Mouse (Mus musculus) spleen, postnatal 36 days (tissue): ENCODE data around the gene Kif12.

Experiments used
- DNase-seq, 2 experiments: peaks; one replicate each; pipeline ENCODE4 v3.0.0; 2022; ENCODE audit warnings: low spot score in 2 of 2, mixed read lengths in 1 of 2

Kif12 gene

DNA sequence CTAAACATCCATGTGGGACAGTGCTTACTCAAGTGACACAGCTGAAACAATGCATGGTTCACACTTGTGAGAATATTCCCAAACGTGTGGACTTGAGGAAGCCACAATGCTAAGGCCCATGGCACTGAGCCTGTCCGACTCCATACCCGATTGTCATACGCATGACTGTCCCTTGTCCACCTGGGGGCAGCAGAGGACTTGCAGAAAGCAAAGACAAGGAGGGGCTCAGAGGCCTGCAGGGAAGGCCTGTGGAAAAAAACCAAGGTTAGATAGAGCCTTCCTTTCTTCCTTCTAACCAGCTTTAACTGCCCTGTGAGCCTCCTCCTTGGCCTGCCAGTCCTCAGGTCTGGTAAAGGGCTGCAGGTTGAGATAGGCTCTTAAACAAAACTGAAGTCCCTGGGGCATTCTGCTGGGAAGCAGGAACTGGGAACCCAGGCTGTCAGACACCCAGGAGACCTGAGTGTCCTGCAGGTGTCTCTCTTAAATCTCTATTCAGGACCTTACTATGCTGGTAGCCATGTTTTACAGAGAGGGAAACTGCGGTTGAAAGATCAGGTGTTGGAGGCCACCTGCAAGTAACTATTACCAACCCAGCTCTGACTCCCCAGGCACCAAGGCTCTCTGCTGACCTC is 12.9 kb downstream of the Kif12 start:
- peak; percentile 56 to 57 for DNase-seq

DNA sequence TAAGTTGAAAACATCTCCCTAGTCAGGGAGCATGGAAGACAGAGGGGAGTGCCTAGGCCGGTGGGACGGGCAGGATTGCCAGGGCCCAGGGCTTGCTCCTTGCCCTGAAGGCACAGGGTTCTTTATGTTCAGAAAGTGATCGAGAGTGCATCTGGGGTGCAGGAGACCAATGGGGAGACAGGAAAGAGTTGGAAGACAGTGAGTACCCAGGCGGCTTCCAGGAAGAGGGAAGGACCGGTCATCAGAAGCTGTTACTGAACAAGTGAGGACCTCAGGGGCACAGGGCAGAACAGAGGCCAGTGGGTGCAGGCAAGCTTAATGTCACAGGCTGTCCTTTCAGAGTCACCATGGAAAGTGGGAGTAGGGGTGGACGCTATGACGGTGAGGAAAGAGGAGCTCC is 13.7 kb downstream of the Kif12 start:
- no peak for DNase-seq

DNA sequence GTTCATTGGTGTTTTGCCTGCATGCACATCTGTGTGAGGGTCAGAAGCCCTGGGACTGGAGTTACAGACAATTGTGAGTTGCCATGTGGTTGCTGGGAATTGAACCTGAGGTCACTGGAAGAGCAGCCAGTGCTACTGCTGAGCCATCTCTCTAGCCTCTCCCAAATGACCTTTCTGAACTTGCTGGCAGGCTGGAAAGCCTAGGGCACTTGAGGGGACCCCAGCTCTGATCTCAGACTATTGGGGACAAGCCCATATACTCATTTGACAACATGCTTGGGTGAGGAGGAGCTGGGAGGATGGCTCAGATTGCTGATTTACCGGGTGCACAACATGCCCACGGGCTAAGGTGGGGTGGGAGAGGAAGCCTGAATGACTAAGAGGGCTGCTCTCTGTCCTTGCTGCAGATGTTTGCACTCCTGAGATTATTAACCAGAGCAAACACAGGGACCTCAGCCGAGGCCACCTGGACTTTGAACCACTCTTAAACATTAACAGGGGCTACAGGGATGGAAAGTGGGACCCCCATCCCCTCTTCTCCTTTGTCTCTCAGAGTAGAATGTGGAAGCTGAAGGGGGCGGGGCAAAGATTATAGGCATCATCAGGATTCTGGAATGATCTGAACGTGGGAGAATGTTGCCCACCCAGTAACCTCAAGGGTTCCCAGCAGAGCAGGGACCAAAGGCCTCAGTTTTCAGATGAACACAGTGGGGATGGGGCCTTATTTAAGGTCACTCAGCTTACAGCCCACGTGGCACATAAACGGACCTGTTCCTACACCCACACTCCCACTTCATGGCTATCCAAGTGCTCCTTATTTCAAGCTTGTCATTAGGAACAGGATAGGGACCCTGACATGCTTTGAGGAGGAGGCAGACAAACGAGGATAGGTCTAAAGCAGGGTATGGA is 15.0 kb downstream of the Kif12 start:
- no peak for DNase-seq

DNA sequence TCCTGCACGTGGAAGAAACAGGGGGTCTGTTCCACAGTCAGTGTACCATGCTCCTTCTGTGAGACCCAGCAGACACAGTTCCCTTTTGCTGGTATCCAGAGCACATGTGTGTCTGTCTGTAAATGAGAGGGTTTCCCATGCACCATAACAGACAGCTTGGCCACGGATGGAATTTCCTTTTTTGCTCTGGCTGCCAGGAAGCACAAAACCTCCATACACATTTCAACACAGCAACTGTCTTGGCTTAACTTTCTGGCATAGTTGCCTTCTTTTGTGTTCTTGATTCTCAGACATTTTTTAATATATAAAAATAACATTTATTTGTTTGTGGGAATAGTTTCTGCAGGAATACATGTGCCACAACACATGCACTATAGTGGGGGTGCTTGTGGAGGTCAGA is 16.3 kb downstream of the Kif12 start:
- DNase-seq: no peak

DNA sequence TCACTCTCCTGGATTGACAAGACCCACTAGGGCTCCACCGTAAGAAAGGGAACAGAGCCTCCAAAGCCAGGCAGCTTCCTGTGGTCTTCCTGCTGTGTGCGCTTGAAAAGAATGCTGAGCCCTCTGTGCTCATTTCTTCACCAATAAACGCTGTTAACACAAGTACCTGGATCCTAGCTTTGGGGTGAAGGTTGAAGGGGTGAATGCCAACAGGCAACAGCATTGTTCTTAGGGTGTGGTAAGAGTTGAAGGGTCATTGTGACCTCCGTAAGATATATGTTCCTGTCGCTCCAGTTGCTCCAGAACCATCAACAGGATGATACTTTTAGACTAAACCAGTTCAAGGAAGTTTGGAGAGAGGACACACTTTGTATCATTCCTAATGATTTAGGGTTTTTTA is 17.2 kb downstream of the Kif12 start, which contains the start of gene Ambp:
TSS of gene Ambp (minus strand) at position 101 of the 400 bp plus-strand sequence.
- DNase-seq: no peak

DNA sequence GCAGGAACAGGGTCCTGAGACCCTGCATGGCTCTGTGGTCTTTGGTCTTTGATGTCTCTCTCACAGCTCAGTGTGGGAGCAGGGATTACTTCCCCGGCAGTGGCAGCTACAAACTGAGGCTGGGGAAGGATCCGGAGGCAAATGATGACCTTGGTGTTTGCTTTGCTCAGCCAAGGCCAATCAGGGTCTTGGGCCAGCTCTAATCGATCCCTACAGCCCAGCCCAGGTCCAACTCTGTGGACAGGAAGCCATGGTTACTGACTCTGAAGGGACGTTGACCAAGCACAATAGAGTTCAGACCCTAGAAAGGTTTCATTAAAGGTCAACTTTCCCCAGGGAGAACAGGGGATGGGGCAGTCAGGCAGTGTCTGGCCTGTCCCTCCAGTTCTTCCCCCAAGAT is 17.9 kb downstream of the Kif12 start:
- DNase-seq: no peak

DNA sequence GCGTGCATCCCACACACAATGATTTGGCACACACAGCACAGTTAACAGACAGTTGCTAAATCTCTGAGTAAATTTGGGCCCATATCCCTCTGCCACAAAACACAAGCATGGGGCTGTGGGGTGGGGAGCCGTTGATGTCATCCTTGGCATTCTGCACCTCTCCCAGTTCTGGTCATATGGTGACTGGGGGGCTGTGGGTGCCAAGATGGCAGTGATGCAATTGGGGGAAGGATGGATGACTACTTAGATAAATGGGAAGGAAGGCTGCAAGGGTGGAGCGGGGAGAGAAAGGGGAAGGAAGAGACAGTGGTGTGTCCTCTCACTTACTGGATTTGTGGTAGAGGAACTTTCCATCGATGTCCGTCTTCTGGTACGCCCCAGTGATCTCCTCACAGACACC is 20.8 kb downstream of the Kif12 start:
- no peak for DNase-seq

DNA sequence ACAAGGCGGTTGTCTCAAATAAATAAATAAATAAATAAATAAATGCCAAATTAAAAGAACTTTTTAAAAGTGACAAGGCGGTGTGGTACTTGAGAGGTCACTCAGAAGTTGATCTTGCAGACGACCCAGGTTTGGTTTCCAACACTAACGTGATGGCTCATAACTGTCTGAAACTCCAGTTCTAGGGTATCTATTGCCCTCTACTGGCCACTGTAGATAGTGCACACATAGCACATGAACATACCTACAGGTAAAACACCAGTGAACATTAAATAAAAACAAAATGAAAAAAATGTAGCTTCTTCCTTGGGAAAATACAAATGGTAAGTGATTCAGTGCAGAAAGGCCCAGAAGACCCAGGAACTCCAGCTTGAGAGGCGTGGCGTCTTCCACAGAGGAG is 24.7 kb downstream of the Kif12 start:
- DNase-seq: no peak

DNA sequence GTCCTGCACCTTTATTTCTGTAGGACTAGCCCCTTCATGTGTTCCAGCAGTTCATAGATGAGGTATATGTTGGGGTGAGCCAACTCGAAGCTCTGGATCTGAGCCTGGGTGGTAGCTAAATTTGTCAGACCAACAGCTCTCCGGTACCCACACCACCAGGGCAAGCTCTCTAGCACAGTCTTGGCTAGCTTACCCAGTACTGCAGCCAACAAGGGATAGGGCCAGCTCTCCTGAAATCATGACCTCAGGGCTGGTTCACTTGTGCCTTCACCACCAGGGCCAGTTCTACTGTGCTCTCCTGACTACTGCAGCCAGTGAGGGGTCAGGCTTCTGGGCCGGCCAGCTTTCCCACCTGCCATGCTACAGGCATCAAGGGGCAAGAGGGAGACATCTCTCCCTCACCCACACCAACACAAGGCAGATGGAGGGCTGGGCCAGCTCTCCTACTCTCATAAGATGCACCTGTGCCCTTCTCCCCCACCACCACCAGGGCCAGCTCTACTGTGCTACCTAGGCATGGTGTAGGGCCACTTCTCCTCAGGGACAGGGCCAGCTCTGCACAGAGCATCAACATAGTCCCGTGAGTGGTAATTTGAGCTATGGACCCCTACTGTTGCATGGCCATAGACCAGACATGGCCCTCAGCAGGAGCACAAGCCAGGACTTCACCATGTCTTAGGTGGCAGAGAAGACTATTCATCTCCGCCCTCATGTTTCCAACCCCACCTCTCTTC is 41.9 kb downstream of the Kif12 start:
- DNase-seq: no peak

DNA sequence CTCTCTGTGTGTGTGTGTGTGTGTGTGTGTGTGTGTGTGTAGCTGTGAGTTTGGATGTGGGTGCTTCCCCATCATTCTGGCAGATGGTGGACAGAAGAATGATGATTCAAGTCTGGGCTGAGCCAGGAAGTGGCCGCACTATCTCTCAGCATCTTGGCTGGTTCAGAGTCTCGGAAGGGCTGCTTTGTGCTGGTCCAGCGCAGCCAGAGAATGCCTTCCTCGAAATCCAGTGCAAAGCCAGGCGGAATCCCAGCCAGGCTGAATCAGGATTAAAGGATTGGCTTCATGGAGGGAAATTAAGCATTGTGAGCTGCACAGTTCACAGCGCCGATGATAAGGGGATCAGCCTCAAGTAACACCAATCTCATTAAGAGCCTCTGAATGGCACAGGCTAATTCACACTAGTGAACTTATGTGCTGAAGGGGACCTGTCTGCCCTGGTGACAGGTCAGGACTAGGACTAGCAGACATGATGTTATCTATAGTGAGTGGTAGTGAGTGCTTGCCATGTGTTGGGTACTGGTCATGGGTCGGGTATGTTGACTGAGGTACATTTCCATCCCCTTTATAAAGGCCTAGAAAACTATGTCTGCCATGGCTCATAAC is 47.0 kb downstream of the Kif12 start:
- no peak for DNase-seq

DNA sequence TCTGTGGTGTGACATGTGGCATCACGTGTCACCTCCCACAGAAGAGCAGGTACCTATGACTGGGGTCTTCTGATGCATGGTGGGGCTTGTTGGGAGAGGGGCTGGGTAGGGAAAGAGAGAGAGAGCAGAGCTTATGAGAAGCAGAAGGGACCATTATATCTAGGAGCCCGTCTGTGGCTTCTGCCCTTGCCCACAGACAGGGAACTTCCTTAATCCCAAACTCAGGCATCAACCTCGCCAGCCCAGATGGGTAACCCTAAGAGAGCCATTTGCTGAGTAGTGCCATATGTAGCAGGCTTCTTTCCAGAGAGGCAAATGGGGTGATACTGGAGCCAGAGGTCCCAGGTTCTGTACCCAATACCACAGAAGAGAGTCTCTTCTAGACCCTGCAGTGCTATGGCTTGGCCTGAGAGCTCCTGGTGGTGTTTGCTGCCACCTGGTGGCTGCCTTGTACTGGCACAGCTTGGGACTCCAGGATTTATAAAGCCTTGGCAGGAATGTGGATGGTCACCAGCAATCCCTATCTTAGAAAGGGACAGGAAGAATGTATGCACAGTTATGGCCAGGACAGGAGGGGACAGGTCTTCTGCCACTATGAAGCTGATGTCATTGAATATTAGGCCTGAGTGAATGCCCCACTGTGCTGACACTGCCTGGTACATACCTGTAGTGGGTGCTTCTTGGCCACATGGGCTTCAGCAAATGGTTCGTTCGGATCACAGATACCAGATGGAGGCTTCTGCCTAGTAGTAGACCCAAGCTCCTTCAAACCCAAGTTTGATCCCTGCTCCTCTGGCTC is 53.1 kb downstream of the Kif12 start:
- DNase-seq: peak; percentile 38 to 40
